Mouse (Mus musculus) CH12.LX (cell line): ENCODE results near the gene Pspn. TPM values are rescaled to one million over a fixed set of nuclear protein-coding genes. Genes with fewer than 3 reads are reported as not detected.

Experiments used
- DNase-seq: peaks from one replicate; pipeline ENCODE4 v3.0.0-alpha.2; 2013; ENCODE audit errors: extremely low read depth
- H3K27ac ChIP-seq: 2 replicates; pipeline ENCODE4 v1.5.1; 2012; ENCODE audit warnings: low read depth, mild to moderate bottlenecking, control low read depth, moderate library complexity; ENCODE audit not compliant: insufficient read depth
- H3K27me3 ChIP-seq: replicated peaks from 2 replicates; pipeline ENCODE3; 2012; ENCODE audit warnings: inconsistent platforms
- H3K36me3 ChIP-seq, 2 experiments: replicated peaks in 1 of 2; 2 replicates each; pipeline versions ENCODE3 to v1.6.1; 2012; ENCODE audit warnings: inconsistent platforms in 1 of 2, low read length in 1 of 2, mild to moderate bottlenecking in 1 of 2, mixed read lengths in 1 of 2, moderate library complexity in 1 of 2; ENCODE audit not compliant: control insufficient read depth in 1 of 2, insufficient read depth in 1 of 2
- H3K4me1 ChIP-seq, 2 experiments: 2 replicates each; pipeline ENCODE4 v1.6.1; 2012; ENCODE audit warnings: inconsistent platforms in 1 of 2, moderate library complexity in 1 of 2; ENCODE audit not compliant: insufficient read depth in 2 of 2, control insufficient read depth in 1 of 2
- H3K4me2 ChIP-seq: 2 replicates; pipeline ENCODE4 v1.6.1; 2012; ENCODE audit warnings: low read depth, mild to moderate bottlenecking, control low read depth; ENCODE audit not compliant: poor library complexity, insufficient read depth, severe bottlenecking
- H3K4me3 ChIP-seq, 3 experiments: fragments of 150-350 bp in 1 of 3; sonication (generic) in 1 of 3; replicated peaks in 1 of 3; 2 replicates each; pipeline versions ENCODE3 to v1.5.1; 2011 to 2012; ENCODE audit warnings: low read depth in 2 of 3, low read length in 2 of 3, mild to moderate bottlenecking in 2 of 3, moderate library complexity in 2 of 3, control low read depth in 1 of 3, improper control_type of control experiment in 1 of 3, inconsistent platforms in 1 of 3, mixed read lengths in 1 of 3; ENCODE audit not compliant: poor library complexity in 1 of 3
- H3K79me2 ChIP-seq: replicated peaks from 2 replicates; pipeline ENCODE4 v1.6.1; 2012; ENCODE audit warnings: mild to moderate bottlenecking, moderate library complexity; ENCODE audit not compliant: control insufficient read depth, poor library complexity, insufficient read depth, severe bottlenecking; ENCODE audit errors: extremely low read depth
- H3K9ac ChIP-seq: 2 replicates; pipeline ENCODE4 v1.6.1; 2012; ENCODE audit warnings: low read depth, mild to moderate bottlenecking, control low read depth, moderate library complexity; ENCODE audit not compliant: insufficient read depth
- H3K9me3 ChIP-seq: replicated peaks from 2 replicates; pipeline ENCODE3; 2012; ENCODE audit warnings: low read length, inconsistent platforms, mixed read lengths
- BHLHE40 ChIP-seq: IDR thresholded peaks from 2 replicates; pipeline ENCODE4 v1.6.1; 2011; ENCODE audit warnings: mild to moderate bottlenecking, low read depth, low read length, improper control_type of control experiment
- CHD2 ChIP-seq: IDR thresholded peaks from 2 replicates; pipeline ENCODE4 v1.6.1; 2011; ENCODE audit warnings: low read length, improper control_type of control experiment
- CTCF ChIP-seq, 2 experiments: IDR thresholded peaks in 1 of 2; conservative IDR thresholded peaks in 1 of 2; 2 replicates each; pipeline ENCODE4 v1.5.1; 2011 to 2012; ENCODE audit warnings: low read depth in 2 of 2, low read length in 2 of 2, improper control_type of control experiment in 1 of 2, inconsistent platforms in 1 of 2, mild to moderate bottlenecking in 1 of 2, moderate library complexity in 1 of 2
- E2F4 ChIP-seq: IDR thresholded peaks from 2 replicates; pipeline ENCODE4 v1.6.1; 2011; ENCODE audit warnings: low read depth, low read length, improper control_type of control experiment; ENCODE audit not compliant: insufficient replicate concordance
- ETS1 ChIP-seq: conservative IDR thresholded peaks from 2 replicates; pipeline ENCODE4 v1.6.1; 2012; ENCODE audit warnings: low read depth, mild to moderate bottlenecking, inconsistent platforms, low read length, improper control_type of control experiment, moderate library complexity
- HCFC1 ChIP-seq: IDR thresholded peaks from 2 replicates; pipeline ENCODE4 v1.6.1; 2012; ENCODE audit warnings: low read depth, mild to moderate bottlenecking, inconsistent platforms, low read length, improper control_type of control experiment
- JUN ChIP-seq: IDR thresholded peaks from 2 replicates; pipeline ENCODE4 v1.6.1; 2011; ENCODE audit warnings: low read depth, mild to moderate bottlenecking, low read length, improper control_type of control experiment, moderate library complexity; ENCODE audit not compliant: insufficient read depth
- KAT2A ChIP-seq: IDR thresholded peaks from 2 replicates; pipeline ENCODE4 v1.6.1; 2012; ENCODE audit warnings: low read length, improper control_type of control experiment, inconsistent platforms; ENCODE audit not compliant: insufficient replicate concordance
- MAFK ChIP-seq: IDR thresholded peaks from 2 replicates; pipeline ENCODE4 v1.6.1; 2011; ENCODE audit warnings: low read length, improper control_type of control experiment; ENCODE audit not compliant: insufficient replicate concordance
- MAZ ChIP-seq: IDR thresholded peaks from 2 replicates; pipeline ENCODE4 v1.6.1; 2012; ENCODE audit warnings: low read depth, mild to moderate bottlenecking, inconsistent platforms, low read length, improper control_type of control experiment, moderate library complexity
- MEF2A ChIP-seq: IDR thresholded peaks from 2 replicates; pipeline ENCODE4 v1.6.1; 2014; ENCODE audit warnings: low read depth, mild to moderate bottlenecking, inconsistent platforms, low read length, improper control_type of control experiment, borderline replicate concordance
- MYC ChIP-seq: IDR thresholded peaks from 2 replicates; pipeline ENCODE4 v1.6.1; 2011; ENCODE audit warnings: low read depth, mild to moderate bottlenecking, improper control_type of control experiment, low read length
- NELFE ChIP-seq: IDR thresholded peaks from 2 replicates; pipeline ENCODE4 v1.6.1; 2011; ENCODE audit warnings: low read depth, low read length, improper control_type of control experiment
- NRF1 ChIP-seq: IDR thresholded peaks from 2 replicates; pipeline ENCODE4 v1.6.1; 2014; ENCODE audit warnings: low read depth, mild to moderate bottlenecking, inconsistent platforms, low read length, improper control_type of control experiment, moderate library complexity
- PAX5 ChIP-seq: IDR thresholded peaks from 2 replicates; pipeline ENCODE4 v1.6.1; 2012; ENCODE audit warnings: low read length, inconsistent platforms, mixed read lengths
- POLR2A ChIP-seq: IDR thresholded peaks from 2 replicates; pipeline ENCODE4 v1.6.1; 2011; ENCODE audit warnings: low read depth, mild to moderate bottlenecking, improper control_type of control experiment, low read length
- POLR2AphosphoS2 ChIP-seq: IDR thresholded peaks from 2 replicates; pipeline ENCODE4 v1.6.1; 2011; ENCODE audit warnings: low read depth, low read length, improper control_type of control experiment
- RAD21 ChIP-seq: IDR thresholded peaks from 2 replicates; pipeline ENCODE4 v1.6.1; 2011; ENCODE audit warnings: low read depth, mild to moderate bottlenecking, low read length, improper control_type of control experiment, moderate library complexity
- SMC3 ChIP-seq: IDR thresholded peaks from 2 replicates; pipeline ENCODE4 v1.6.1; 2011; ENCODE audit warnings: low read depth, low read length, improper control_type of control experiment
- TBP ChIP-seq: conservative IDR thresholded peaks from 2 replicates; pipeline ENCODE4 v1.6.1; 2011; ENCODE audit warnings: low read depth, low read length, improper control_type of control experiment
- USF1 ChIP-seq: IDR thresholded peaks from 2 replicates; pipeline ENCODE4 v1.6.1; 2014; ENCODE audit warnings: low read depth, mild to moderate bottlenecking, inconsistent platforms, low read length, improper control_type of control experiment
- USF2 ChIP-seq: conservative IDR thresholded peaks from 2 replicates; pipeline ENCODE4 v1.6.1; 2011; ENCODE audit warnings: low read depth, low read length, improper control_type of control experiment
- ZNF384 ChIP-seq: IDR thresholded peaks from 2 replicates; pipeline ENCODE4 v1.6.1; 2012; ENCODE audit warnings: low read depth, low read length, improper control_type of control experiment, inconsistent platforms
- dilution Hi-C: fragments of 300-500 bp; cut with MboI; formaldehyde crosslinking; loops from 2 replicates; pipeline ENCODE4 v1.14.3; 2020; ENCODE audit warnings: low sequenced_read_pairs; ENCODE audit not compliant: extremely low pct_unique_long_range_greater_than_20kb, extremely low pct_ligation_motif_present
- in situ Hi-C: fragments of 300-500 bp; cut with MboI; formaldehyde crosslinking; loops from 3 replicates; pipeline ENCODE4 v1.14.3; 2019; ENCODE audit warnings: low sequenced_read_pairs, low pct_ligation_motif_present, low pct_unique_long_range_greater_than_20kb, mixed read lengths
- polyA plus RNA-seq: library from polyadenylated mRNA; unstranded; fragments of >175 nt; gene quantifications from 2 replicates; pipeline ENCODE4 v1.2.1, GENCODE M21; 2012; ENCODE audit warnings: low read depth; ENCODE audit not compliant: insufficient read length
- total RNA-seq, 2 experiments: library from RNA; depleted of rRNA; stranded (reverse); fragments of 300-350 nt in 1 of 2; fragments of >200 nt in 1 of 2; gene quantifications; 2 replicates each; pipeline ENCODE4 v1.2.3; 2012 to 2014

The Pspn gene
- total and polyA plus RNA-seq, 3 experiments = 0.34 to 0.69 TPM; not detected in 1

- in situ Hi-C loops = no loop called here
- DNase-seq = no peak
- Histone ChIP-seq H3K79me2 (no peaks in the 10 kb centered on the region), H3K4me1 (peaks cover 0 to 10% of the 10 kb centered on the region in 2 experiments; a peak in 2 of 4 replicates), H3K4me3 (no peak overlapping the region), H3K9me3 (no peaks in the 10 kb centered on the region), H3K27me3 (no peaks in the 10 kb centered on the region), H3K4me2 (no peak overlapping the region), H3K36me3 (peaks cover 57 to 68% of the 10 kb centered on the region in 2 experiments), H3K27ac (no peak overlapping the region), H3K9ac (no peak overlapping the region)
- dilution Hi-C loops = no loop called here
- TF ChIP-seq RAD21 = no peak
Observed at GRCm38 (mm10) chr17:57020960-57021359, 21.1 kb upstream of the Pspn start.

- no peak for DNase-seq
- in situ Hi-C loops = no loop called here
- H3K27me3 ChIP-seq = no peaks in the 10 kb centered on the region
- H3K27ac ChIP-seq = no peak overlapping the region
- no peaks in the 10 kb centered on the region for H3K79me2 ChIP-seq
- no peaks in the 10 kb centered on the region for H3K9me3 ChIP-seq
- no peak overlapping the region for H3K9ac ChIP-seq
- H3K4me1 ChIP-seq = peaks cover 0 to 10% of the 10 kb centered on the region in 2 experiments; a peak in 2 of 4 replicates
- dilution Hi-C loops = no loop called here
- peaks cover 44 to 55% of the 10 kb centered on the region in 2 experiments for H3K36me3 ChIP-seq
- H3K4me2 ChIP-seq = no peak overlapping the region
- no peak overlapping the region for H3K4me3 ChIP-seq
- TF ChIP-seq USF2 = no peak
- peak; percentile 6; the same call in 1 of the 2 replicates for TF ChIP-seq POLR2A
- TF ChIP-seq CTCF (conservative IDR thresholded peaks at IDR 0.05 in 1 of 2, IDR thresholded peaks at IDR 0.05 in 1 of 2; ENCODE audit: low read depth in 2 of 2, low read length in 2 of 2) = no peak
- no peak for TF ChIP-seq NELFE
- no peak for TF ChIP-seq MAFK
- TF ChIP-seq POLR2AphosphoS2 = peak; percentile 68; the same call in 1 of the 2 replicates
- no peak for TF ChIP-seq HCFC1
- no peak for TF ChIP-seq ZNF384
Observed at GRCm38 (mm10) chr17:57019693-57020092, 19.9 kb upstream of the Pspn start.

GRCm38 (mm10) chr17:57012245-57012795, 12.5 kb upstream of the Pspn start:
- no peaks in the 10 kb centered on the region for H3K27me3 ChIP-seq
- dilution Hi-C loops = no loop called here
- no peak for TF ChIP-seq PAX5
- no peak for TF ChIP-seq RAD21
- TF ChIP-seq HCFC1 = no peak
- TF ChIP-seq ETS1 = no peak
- no peak for TF ChIP-seq SMC3
- no peak for TF ChIP-seq TBP
- no peak for TF ChIP-seq CHD2
- no peak for TF ChIP-seq NRF1
- no peak for TF ChIP-seq NELFE
- TF ChIP-seq E2F4 = no peak
- TF ChIP-seq MYC = no peak
- no peak for TF ChIP-seq MAFK
- TF ChIP-seq MEF2A = no peak
- TF ChIP-seq ZNF384 = no peak
- TF ChIP-seq MAZ = no peak
- TF ChIP-seq KAT2A = no peak
- TF ChIP-seq USF1 = no peak
- no peak for TF ChIP-seq JUN
- no peak for TF ChIP-seq BHLHE40
- TF ChIP-seq, all 38 proteins: peak for 0
- H3K9ac ChIP-seq = peak overlapping the region; percentile 72
- DNase-seq = no peak
- peaks cover 17 to 22% of the 10 kb centered on the region in 2 experiments for H3K36me3 ChIP-seq
- peaks cover 16% of the 10 kb centered on the region for H3K79me2 ChIP-seq
- H3K4me2 ChIP-seq = peak overlapping the region; percentile 48
- peaks cover 7 to 23% of the 10 kb centered on the region in 2 experiments for H3K4me1 ChIP-seq
- H3K4me3 ChIP-seq = peak overlapping the region; percentile 58 to 83 (median 73)
- H3K9me3 ChIP-seq = no peaks in the 10 kb centered on the region
- in situ Hi-C loops = no loop called here
- peak overlapping the region; percentile 75; the same call in 1 of the 2 replicates for H3K27ac ChIP-seq
